13 mouse cellular contexts compared by ENCODE assay signal in genomic region chr13:48664916-48665655, GRCm38 (mm10). TPM values are rescaled to one million over a fixed set of nuclear protein-coding genes. Genes with fewer than 3 reads are reported as not detected.
A peak's percentile ranks its signal among the peaks of the same experiment; 100 is the strongest.
DNase-seq lines count a peak whose midpoint lies in the region; ATAC-seq lines count a peak whose summit lies in the region.
"Had no signal": no experiment of that assay in that cellular context is flagged by ENCODE, and none has a peak within 500 bp of the region (broad histone marks: within the 10 kb centered on the region; RNA-seq: fewer than 3 reads in every experiment).

No protein-coding gene starts in this region.

- peak; percentile 67 for DNase-seq in hindbrain, embryonic 11.5 days (ENCODE audit: low spot score)
- DNase-seq in R1 (ENCODE audit: low read depth, low spot score) (peak; percentile 36), adipocyte (ENCODE audit: low spot score) (no peak)
- peak; percentile 96 for DNase-seq in midbrain, embryonic 11.5 days (ENCODE audit: low spot score, missing footprints)
- DNase-seq in lung, adult 18-20 months, result no peak
- no peak for DNase-seq in layer of hippocampus, adult 18-20 months (ENCODE audit: low spot score in 2 of 2)

- no peaks in the 10 kb centered on the region for H3K9me3 ChIP-seq in hindbrain, embryonic 11.5 days (ENCODE audit: control insufficient read depth, low read length)
- no peaks in the 10 kb centered on the region for H3K9me3 ChIP-seq in hindbrain, embryonic 16.5 days (ENCODE audit: control insufficient read depth, low read length)
- no peaks in the 10 kb centered on the region for H3K9me3 ChIP-seq in embryonic facial prominence, embryonic 13.5 days
- H3K9me3 ChIP-seq in midbrain, embryonic 11.5 days (ENCODE audit: control insufficient read depth, low read length), result no peaks in the 10 kb centered on the region

- peaks cover 9% of the 10 kb centered on the region for H3K4me1 ChIP-seq in hindbrain, embryonic 11.5 days (replicated peaks; ENCODE audit: control insufficient read depth, insufficient read depth, low read length)
- peaks cover 29% of the 10 kb centered on the region for H3K4me1 ChIP-seq in hindbrain, embryonic 16.5 days (ENCODE audit: control insufficient read depth, insufficient read depth, low read depth, low read length)
- H3K4me1 ChIP-seq in embryonic facial prominence, embryonic 13.5 days, result peaks cover 58% of the 10 kb centered on the region
- peaks cover 18% of the 10 kb centered on the region for H3K4me1 ChIP-seq in midbrain, embryonic 11.5 days (ENCODE audit: control insufficient read depth, insufficient read depth, low read length)

- no peaks in the 10 kb centered on the region for H3K36me3 ChIP-seq in hindbrain, embryonic 11.5 days (ENCODE audit: control insufficient read depth, insufficient read depth, low read length)
- no peaks in the 10 kb centered on the region for H3K36me3 ChIP-seq in hindbrain, embryonic 16.5 days (ENCODE audit: control insufficient read depth, insufficient read depth, low read length)
- H3K36me3 ChIP-seq in embryonic facial prominence, embryonic 13.5 days, result no peaks in the 10 kb centered on the region
- H3K36me3 ChIP-seq in midbrain, embryonic 11.5 days (ENCODE audit: control insufficient read depth, insufficient read depth, low read length), result no peaks in the 10 kb centered on the region

- peaks cover 90% of the 10 kb centered on the region for H3K27me3 ChIP-seq in hindbrain, embryonic 11.5 days (ENCODE audit: control insufficient read depth, insufficient read depth, low read length)
- peaks cover 50% of the 10 kb centered on the region for H3K27me3 ChIP-seq in hindbrain, embryonic 16.5 days (replicated peaks; ENCODE audit: control insufficient read depth, insufficient read depth, low read length)
- peaks cover 100% of the 10 kb centered on the region for H3K27me3 ChIP-seq in embryonic facial prominence, embryonic 13.5 days
- peaks cover 99% of the 10 kb centered on the region for H3K27me3 ChIP-seq in midbrain, embryonic 11.5 days (ENCODE audit: control insufficient read depth, insufficient read depth, low read length)

- H3K9ac ChIP-seq in hindbrain, embryonic 11.5 days (ENCODE audit: low read depth, low read length), result no peak overlapping the region
- no peak overlapping the region for H3K9ac ChIP-seq in hindbrain, embryonic 16.5 days (ENCODE audit: low read depth, low read length)
- H3K9ac ChIP-seq in embryonic facial prominence, embryonic 13.5 days, result peak overlapping the region; percentile 80
- no peak overlapping the region for H3K9ac ChIP-seq in midbrain, embryonic 11.5 days (ENCODE audit: low read length)

- no peak overlapping the region for H3K27ac ChIP-seq in hindbrain, embryonic 11.5 days (ENCODE audit: low read depth, low read length)
- no peak overlapping the region for H3K27ac ChIP-seq in hindbrain, embryonic 16.5 days (ENCODE audit: low read depth, low read length)
- H3K27ac ChIP-seq in embryonic facial prominence, embryonic 13.5 days, result no peak overlapping the region
- no peak overlapping the region for H3K27ac ChIP-seq in midbrain, embryonic 11.5 days (ENCODE audit: low read depth, low read length)
- H3K27ac ChIP-seq: kidney, postnatal 0 days had no signal

- no peak overlapping the region for H3K4me3 ChIP-seq in hindbrain, embryonic 11.5 days (ENCODE audit: low read depth, low read length)
- H3K4me3 ChIP-seq in hindbrain, embryonic 16.5 days (ENCODE audit: low read length), result no peak overlapping the region
- H3K4me3 ChIP-seq in embryonic facial prominence, embryonic 13.5 days, result peak overlapping the region; percentile 57
- H3K4me3 ChIP-seq in midbrain, embryonic 11.5 days (ENCODE audit: low read depth, low read length), result no peak overlapping the region
- H3K4me3 ChIP-seq: erythroblast, embryonic 14.5 days had no signal

- ATAC-seq in hindbrain, embryonic 11.5 days (ENCODE audit: low FRiP score), result no peak
- no peak for ATAC-seq in hindbrain, embryonic 16.5 days
- no peak for ATAC-seq in embryonic facial prominence, embryonic 13.5 days (ENCODE audit: insufficient number of reproducible peaks, insufficient read depth, low FRiP score, low TSS enrichment, low read depth)
- ATAC-seq in midbrain, embryonic 11.5 days (ENCODE audit: low FRiP score), result no peak
- ATAC-seq: CD4-positive, CD25-positive, alpha-beta regulatory T cell, adult 4 months had no signal

- under 1% methylated on average over 39 of the region's 39 CpGs for WGBS in hindbrain, embryonic 11.5 days
- WGBS in hindbrain, embryonic 16.5 days, result 1% methylated on average over 39 of the region's 39 CpGs
- 1% methylated on average over 39 of the region's 39 CpGs for WGBS in embryonic facial prominence, embryonic 13.5 days
- under 1% methylated on average over 39 of the region's 39 CpGs for WGBS in midbrain, embryonic 11.5 days

- H3K4me2 ChIP-seq in hindbrain, embryonic 11.5 days (replicated peaks; ENCODE audit: low read depth, low read length), result no peak overlapping the region
- no peak overlapping the region for H3K4me2 ChIP-seq in hindbrain, embryonic 16.5 days (ENCODE audit: low read length)
- H3K4me2 ChIP-seq in embryonic facial prominence, embryonic 13.5 days, result peak overlapping the region; percentile 85
- no peak overlapping the region for H3K4me2 ChIP-seq in midbrain, embryonic 11.5 days

RNA-seq across cellular contexts. Expression of gene Barx1, which starts 2.3 kb away (rescaled TPM):
- polyA plus RNA-seq in hindbrain, embryonic 11.5 days (2014; fragmentation: Nextera tagmentation; extraction: Ambion mirVana), result 0.83 and 1.3 TPM in 2 replicates
- 0.26 TPM in 1 of 2 replicates, not detected in the other for polyA plus RNA-seq in hindbrain, embryonic 16.5 days (2015; fragmentation: Nextera tagmentation; extraction: Ambion mirVana)
- 14.5 and 15.1 TPM in 2 replicates for polyA plus RNA-seq in embryonic facial prominence, embryonic 13.5 days (2015; fragmentation: Nextera tagmentation; extraction: Ambion mirVana)
- polyA plus RNA-seq in midbrain, embryonic 11.5 days (2014; fragmentation: Nextera tagmentation; extraction: Ambion mirVana), result 0.19 and 0.46 TPM in 2 replicates
- not detected for total RNA-seq in layer of hippocampus, adult 18-20 months (2021)
- total RNA-seq: heart, adult 18-20 months; left cerebral cortex, postnatal 14 days had no signal
- polyA plus RNA-seq: CD4-positive, CD25-positive, alpha-beta regulatory T cell, adult 4 months; erythroblast, embryonic 14.5 days; kidney, postnatal 0 days had no signal

RNA-seq across cellular contexts. Expression of gene Ptpdc1, which starts 39.6 kb away (rescaled TPM):
- polyA plus RNA-seq in hindbrain, embryonic 11.5 days (2014; fragmentation: Nextera tagmentation; extraction: Ambion mirVana), result 12.2 and 12.5 TPM in 2 replicates
- 14.7 and 17.4 TPM in 2 replicates for polyA plus RNA-seq in hindbrain, embryonic 16.5 days (2015; fragmentation: Nextera tagmentation; extraction: Ambion mirVana)
- 21.2 and 27.2 TPM in 2 replicates for polyA plus RNA-seq in embryonic facial prominence, embryonic 13.5 days (2015; fragmentation: Nextera tagmentation; extraction: Ambion mirVana)
- 17.2 and 17.8 TPM in 2 replicates for polyA plus RNA-seq in midbrain, embryonic 11.5 days (2014; fragmentation: Nextera tagmentation; extraction: Ambion mirVana)
- 10 to 100 TPM; 45.5 to 48.1 TPM for total RNA-seq in layer of hippocampus, adult 18-20 months (2021)
- polyA plus RNA-seq: erythroblast, embryonic 14.5 days had no signal

Comparison
In these comparisons a context has a peak if more than half of its experiments do, and no peak if none do; other contexts are left out.
1. DNase-seq: peak in hindbrain, embryonic 11.5 days (single experiment), R1 (single experiment) and midbrain, embryonic 11.5 days (single experiment); none in lung, adult 18-20 months (0 of 2), adipocyte (single experiment) and layer of hippocampus, adult 18-20 months (0 of 2).